Mouse (Mus musculus) CH12.LX (cell line): ENCODE data around the gene Colca2.
A peak's percentile ranks its signal among the peaks of the same experiment; 100 is the strongest.

ENCODE experiments used
- BHLHE40 ChIP-seq: IDR thresholded peaks from 2 replicates; pipeline ENCODE4 v1.6.1; 2011; ENCODE audit warnings: mild to moderate bottlenecking, low read depth, low read length, improper control_type of control experiment
- CTCF ChIP-seq, 2 experiments: IDR thresholded peaks in 1 of 2; conservative IDR thresholded peaks in 1 of 2; 2 replicates each; pipeline ENCODE4 v1.5.1; 2011 to 2012; ENCODE audit warnings: low read depth in 2 of 2, low read length in 2 of 2, improper control_type of control experiment in 1 of 2, inconsistent platforms in 1 of 2, mild to moderate bottlenecking in 1 of 2, moderate library complexity in 1 of 2
- E2F4 ChIP-seq: IDR thresholded peaks from 2 replicates; pipeline ENCODE4 v1.6.1; 2011; ENCODE audit warnings: low read depth, low read length, improper control_type of control experiment; ENCODE audit not compliant: insufficient replicate concordance
- EP300 ChIP-seq: IDR thresholded peaks from 2 replicates; pipeline ENCODE4 v1.6.1; 2011; ENCODE audit warnings: low read length, improper control_type of control experiment
- JUND ChIP-seq: conservative IDR thresholded peaks from 2 replicates; pipeline ENCODE4 v1.6.1; 2011; ENCODE audit warnings: low read depth, low read length, improper control_type of control experiment
- MEF2A ChIP-seq: IDR thresholded peaks from 2 replicates; pipeline ENCODE4 v1.6.1; 2014; ENCODE audit warnings: low read depth, mild to moderate bottlenecking, inconsistent platforms, low read length, improper control_type of control experiment, borderline replicate concordance
- POLR2A ChIP-seq: IDR thresholded peaks from 2 replicates; pipeline ENCODE4 v1.6.1; 2011; ENCODE audit warnings: low read depth, mild to moderate bottlenecking, improper control_type of control experiment, low read length
- POLR2AphosphoS2 ChIP-seq: IDR thresholded peaks from 2 replicates; pipeline ENCODE4 v1.6.1; 2011; ENCODE audit warnings: low read depth, low read length, improper control_type of control experiment
- TBP ChIP-seq: conservative IDR thresholded peaks from 2 replicates; pipeline ENCODE4 v1.6.1; 2011; ENCODE audit warnings: low read depth, low read length, improper control_type of control experiment
- ZC3H11A ChIP-seq: IDR thresholded peaks from 2 replicates; pipeline ENCODE4 v1.6.1; 2012; ENCODE audit warnings: low read depth, mild to moderate bottlenecking, inconsistent platforms, low read length, improper control_type of control experiment
- ZKSCAN1 ChIP-seq: IDR thresholded peaks from 2 replicates; pipeline ENCODE4 v1.6.1; 2012; ENCODE audit warnings: low read depth, inconsistent platforms, low read length, improper control_type of control experiment, borderline replicate concordance

- TF ChIP-seq POLR2A (0 out of 2 replicates have a peak, but pooled peaks have one; percentile 12), BHLHE40 (no peak), ZC3H11A (no peak), CTCF (conservative IDR thresholded peaks at IDR 0.05 in 1 of 2, IDR thresholded peaks at IDR 0.05 in 1 of 2; ENCODE audit: low read depth in 2 of 2, low read length in 2 of 2) (no peak), TBP (no peak; the same call in 1 of the 2 replicates), E2F4 (no peak), EP300 (peak; percentile 5; the same call in 1 of the 2 replicates), POLR2AphosphoS2 (no peak), ZKSCAN1 (no peak), JUND (no peak), MEF2A (no peak)
These were observed 49.2 kb upstream of the Colca2 start for GRCm38 (mm10) chr9:51327555-51327903.
